Mouse (Mus musculus) thymus, adult 2 months (tissue): ENCODE data around the gene Cdh23.
A peak's percentile ranks its signal among the peaks of the same experiment; 100 is the strongest.

Source experiments
- CTCF ChIP-seq: fragments of 200-500 bp; IDR thresholded peaks from 2 replicates; pipeline ENCODE4 v1.5.1; 2012; ENCODE audit warnings: mild to moderate bottlenecking, control low read depth, low read length, moderate library complexity, borderline replicate concordance; ENCODE audit not compliant: control insufficient read depth, poor library complexity, insufficient read depth; ENCODE audit errors: extremely low read depth
- POLR2A ChIP-seq: fragments of 200-500 bp; IDR thresholded peaks from 2 replicates; pipeline ENCODE4 v1.6.1; 2012; ENCODE audit warnings: mild to moderate bottlenecking, low read length, control low read depth, moderate library complexity; ENCODE audit not compliant: control insufficient read depth, poor library complexity, insufficient read depth; ENCODE audit errors: extremely low read depth

- TF ChIP-seq CTCF (peak; percentile 52; the same call in 1 of the 2 replicates), POLR2A (no peak)
Measured at GRCm38 (mm10) chr10:60723345-60723744, 27.1 kb upstream of the Cdh23 start.
